Mouse (Mus musculus): ENCODE data around the gene Mrgprh. TPM values are rescaled to one million over a fixed set of nuclear protein-coding genes. Genes with fewer than 3 reads are reported as not detected.

Gene Mrgprh
- total RNA-seq, 4 experiments from 2014 or later, result 0.13 TPM; not detected in 3

- no peak for DNase-seq
These were observed 45.2 kb downstream of the Mrgprh start for GRCm38 (mm10) chr17:12921073-12921472.

DNA sequence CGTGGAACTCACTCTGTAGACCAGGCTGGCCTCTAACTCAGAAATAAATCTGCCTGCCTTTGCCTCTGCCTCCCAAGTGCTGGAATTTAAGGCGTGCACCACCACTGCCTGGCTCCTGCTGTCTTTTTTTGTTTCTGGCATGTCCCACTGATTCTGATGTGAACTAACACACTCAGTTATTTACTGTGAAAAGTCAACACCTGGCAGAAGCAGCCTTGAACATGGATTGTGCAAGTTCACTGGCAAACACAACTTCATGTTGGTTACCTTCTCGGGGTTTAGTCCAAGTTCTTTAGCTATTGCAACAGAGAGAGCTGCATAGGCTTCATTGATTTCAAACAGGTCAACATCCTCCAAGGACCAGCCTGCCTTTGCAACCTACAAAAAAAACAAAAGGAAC is 49.2 kb downstream of the Mrgprh start:
- no peak for DNase-seq

- no peak for DNase-seq
These were observed 49.9 kb downstream of the Mrgprh start for GRCm38 (mm10) chr17:12925703-12926180.

Small RNA genes within 50 kb of the gene (microRNA-seq; reads per million reads assigned to microRNA genes)
- gene Gm24085, result 0 reads per million in 2 experiments

Other genes with a start within 250 kb of the Mrgprh start
- under 1 TPM in 3 of 4 experiments, not detected in 1; 0.23 to 0.37 (median 0.30) TPM for gene Slc22a1, start 200.2 kb upstream of the Mrgprh start, total RNA-seq (2022)
- 10 to 100 TPM; 75.7 to 93.3 (median 83.9) TPM for gene Igf2r, start 106.4 kb upstream of the Mrgprh start, total RNA-seq (2022)
- gene Mas1, start 7.9 kb upstream of the Mrgprh start, total RNA-seq (2022), result under 1 TPM in 1 of 4 experiments, not detected in 3; 0.24 TPM
- gene Pnldc1, start 34.2 kb downstream of the Mrgprh start, total RNA-seq (2022), result 1 to 10 TPM; 3.0 to 4.1 (median 3.5) TPM
- 100 to 1,000 TPM; 172 to 223 (median 192) TPM for gene Tcp1, start 39.7 kb downstream of the Mrgprh start, total RNA-seq (2022)
- gene Mrpl18, start 40.3 kb downstream of the Mrgprh start, total RNA-seq (2022), result 10 to 100 TPM; 58.6 to 69.0 (median 62.7) TPM
- gene Acat3, start 64.6 kb downstream of the Mrgprh start, total RNA-seq (2022), result 1 to 10 TPM in 3 of 4 experiments, under 1 TPM in 1; 0.99 to 2.2 (median 1.4) TPM
- 10 to 100 TPM; 70.0 to 86.0 (median 80.9) TPM for gene Acat2, start 84.7 kb downstream of the Mrgprh start, total RNA-seq (2022)
- gene Wtap, start 118.1 kb downstream of the Mrgprh start, total RNA-seq (2022), result 10 to 100 TPM; 56.8 to 69.3 (median 63.1) TPM
- gene Sod2, start 130.8 kb downstream of the Mrgprh start, total RNA-seq (2022), result 100 to 1,000 TPM; 251 to 373 (median 320) TPM
- gene Gpr31b, start 176.3 kb downstream of the Mrgprh start, total RNA-seq (2022), result under 1 TPM in 3 of 4 experiments, not detected in 1; 0.51 to 0.92 (median 0.63) TPM
- 1 to 10 TPM in 2 of 4 experiments, under 1 TPM in 2; 0.61 to 2.7 (median 1.1) TPM for gene Tcp10b, start 185.1 kb downstream of the Mrgprh start, total RNA-seq (2022)